Mouse (Mus musculus) midbrain, embryonic 13.5 days (tissue): ENCODE measurements at regions not wholly inside any gene's neighbourhood (a gene's known extent, or its start where the extent isn't known, plus 50 kb on each side); places are given as distances from the start of the nearest gene placed in this dataset.

ENCODE experiments used
- ATAC-seq: fragments of 200-750 bp; cut with Nextera tagmentation; 2 replicates; pipeline ENCODE4 v1.8.0; 2017; ENCODE audit warnings: mild to moderate bottlenecking, moderate TSS enrichment, moderate library complexity
- H3K27ac ChIP-seq: fragments of 300-500 bp; sonication (generic); 2 replicates; pipeline ENCODE4 v1.5.1; 2015; ENCODE audit warnings: inconsistent platforms, mild to moderate bottlenecking, moderate library complexity
- H3K27me3 ChIP-seq: fragments of 300-500 bp; sonication (generic); 2 replicates; pipeline ENCODE4 v1.6.1; 2015; ENCODE audit warnings: mild to moderate bottlenecking, inconsistent platforms
- H3K36me3 ChIP-seq: fragments of 300-500 bp; sonication (generic); 2 replicates; pipeline ENCODE4 v1.6.1; 2015; ENCODE audit warnings: mild to moderate bottlenecking, inconsistent platforms
- H3K4me1 ChIP-seq: fragments of 300-500 bp; sonication (generic); replicated peaks from 2 replicates; pipeline ENCODE4 v1.6.1; 2015; ENCODE audit warnings: inconsistent platforms
- H3K4me2 ChIP-seq: fragments of 300-500 bp; sonication (generic); replicated peaks from 2 replicates; pipeline ENCODE4 v1.6.1; 2015; ENCODE audit warnings: moderate library complexity, mild to moderate bottlenecking, inconsistent platforms
- H3K4me3 ChIP-seq: fragments of 300-500 bp; sonication (generic); replicated peaks from 2 replicates; pipeline ENCODE4 v1.5.1; 2015; ENCODE audit warnings: mild to moderate bottlenecking, inconsistent platforms
- H3K9ac ChIP-seq: fragments of 300-500 bp; sonication (generic); replicated peaks from 2 replicates; pipeline ENCODE4 v1.6.1; 2015; ENCODE audit warnings: mild to moderate bottlenecking, inconsistent platforms
- H3K9me3 ChIP-seq: fragments of 300-500 bp; sonication (generic); 2 replicates; pipeline ENCODE4 v1.6.1; 2016; ENCODE audit warnings: mild to moderate bottlenecking, inconsistent platforms
- WGBS: fragments of 180-500 bp; shearing (Covaris S2); methylation state at CpG from one replicate; pipeline ENCODE4 v1.1.7; 2015; 5-methylcytosine and 5-hydroxymethylcytosine counted together

- Histone ChIP-seq H3K27ac (no peak overlapping the region), H3K9me3 (no peaks in the 10 kb centered on the region), H3K9ac (no peak overlapping the region), H3K36me3 (no peaks in the 10 kb centered on the region), H3K4me3 (no peak overlapping the region), H3K27me3 (no peaks in the 10 kb centered on the region), H3K4me2 (no peak overlapping the region), H3K4me1 (no peaks in the 10 kb centered on the region)
- 88% methylated on average over 10 of the region's 10 CpGs for WGBS
- ATAC-seq = no peak
Measured at GRCm38 (mm10) chr12:86628050-86628782, 50.3 kb upstream of the Vash1 start.
